Mouse (Mus musculus): ENCODE measurements at regions not wholly inside any gene's neighbourhood (a gene's known extent, or its start where the extent isn't known, plus 50 kb on each side); places are given as distances from the start of the nearest gene placed in this dataset.

DNA sequence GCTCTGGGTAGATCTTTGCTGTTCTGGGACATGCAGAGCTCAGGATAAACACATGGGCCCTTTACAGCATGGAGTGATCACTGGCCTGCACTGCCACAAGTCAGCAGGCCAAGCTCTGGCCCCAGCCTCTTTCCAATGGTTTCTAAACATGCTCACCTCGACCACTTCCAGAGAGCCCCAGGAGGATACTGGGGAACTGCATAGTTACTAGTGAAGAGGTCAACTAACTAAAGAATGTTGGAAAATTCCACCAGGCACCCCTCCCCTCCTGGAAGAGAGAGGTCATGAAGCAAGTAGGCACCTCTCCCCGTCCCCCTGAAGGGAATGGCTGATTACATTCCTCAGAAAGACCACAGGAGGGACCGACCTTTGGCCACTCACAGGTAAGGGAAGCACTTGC is 98.7 kb downstream of the Elovl4 start:
- TF ChIP-seq POLR2A (IDR thresholded peaks at IDR 0.05; ENCODE audit: low read depth, low read length), result no peak
- TF ChIP-seq CTCF (IDR thresholded peaks at IDR 0.05; ENCODE audit: borderline replicate concordance, insufficient read depth, low read length), result no peak

Measured in embryonic fibroblast, embryonic 13.5 days (primary cell).